In genomic region chr9:37077063-37077418, GRCm38 (mm10) we compare ENCODE assay signal across 14 mouse cellular contexts.
A peak's percentile ranks its signal among the peaks of the same experiment; 100 is the strongest.
DNase-seq lines count a peak whose midpoint lies in the region; ATAC-seq and TF ChIP-seq lines count a peak whose summit lies in the region.
"Had no signal": no experiment of that assay in that cellular context is flagged by ENCODE, and none has a peak within 500 bp of the region (broad histone marks: within the 10 kb centered on the region; RNA-seq: fewer than 3 reads in every experiment).

No protein-coding gene starts in this region.

- H3K27ac ChIP-seq in lung, embryonic 15.5 days = peak overlapping the region; percentile 22; the same call in 1 of the 2 replicates
- peak overlapping the region; percentile 67 for H3K27ac ChIP-seq in forebrain, embryonic 14.5 days (ENCODE audit: low read depth, low read length)
- H3K27ac ChIP-seq in olfactory bulb, adult 2 months (ENCODE audit: insufficient read depth, low read depth, low read length) = peak overlapping the region; percentile 32; the same call in 1 of the 2 replicates
- H3K27ac ChIP-seq: limb, embryonic 15.5 days had no signal

- H3K36me3 ChIP-seq in lung, embryonic 15.5 days = no peaks in the 10 kb centered on the region
- 0 out of 2 replicates have a peak, but pooled peaks cover 4% of the 10 kb centered on the region for H3K36me3 ChIP-seq in forebrain, embryonic 14.5 days (ENCODE audit: control insufficient read depth, insufficient read depth, low read length)
- H3K36me3 ChIP-seq: embryonic facial prominence, embryonic 12.5 days; limb, embryonic 15.5 days had no signal

- no peaks in the 10 kb centered on the region for H3K27me3 ChIP-seq in lung, embryonic 15.5 days
- no peaks in the 10 kb centered on the region for H3K27me3 ChIP-seq in forebrain, embryonic 14.5 days (replicated peaks; ENCODE audit: control insufficient read depth, insufficient read depth, low read length)
- H3K27me3 ChIP-seq: embryonic facial prominence, embryonic 12.5 days; limb, embryonic 15.5 days had no signal

- no peak overlapping the region for H3K4me3 ChIP-seq in lung, embryonic 15.5 days
- H3K4me3 ChIP-seq in forebrain, embryonic 14.5 days (ENCODE audit: low read depth, low read length) = no peak overlapping the region
- H3K4me3 ChIP-seq in olfactory bulb, adult 2 months (ENCODE audit: insufficient read depth, low read depth, low read length) = no peak overlapping the region
- H3K4me3 ChIP-seq: embryonic facial prominence, embryonic 12.5 days; limb, embryonic 15.5 days had no signal

- TF ChIP-seq CTCF in olfactory bulb, adult 2 months (IDR thresholded peaks at IDR 0.05; ENCODE audit: insufficient read depth, low read depth, low read length) = no peak

- H3K9ac ChIP-seq in lung, embryonic 15.5 days = no peak overlapping the region
- H3K9ac ChIP-seq in forebrain, embryonic 14.5 days (ENCODE audit: low read length) = peak overlapping the region; percentile 2; the same call in 1 of the 2 replicates
- H3K9ac ChIP-seq: limb, embryonic 15.5 days had no signal

- intact Hi-C loops in heart, postnatal 14 days (cut with DNase I) = no loop called here

- WGBS in lung, embryonic 15.5 days = 48% methylated on average over 2 of the region's 2 CpGs
- 28% methylated on average over 2 of the region's 2 CpGs for WGBS in forebrain, embryonic 14.5 days
- 53% methylated on average over 2 of the region's 2 CpGs for WGBS in olfactory bulb, adult 2 months

- TF ChIP-seq POLR2A in olfactory bulb, adult 2 months (IDR thresholded peaks at IDR 0.05; ENCODE audit: insufficient read depth, low read depth, low read length) = no peak

- peaks cover 16% of the 10 kb centered on the region for H3K4me1 ChIP-seq in lung, embryonic 15.5 days
- H3K4me1 ChIP-seq in forebrain, embryonic 14.5 days (ENCODE audit: control insufficient read depth, insufficient read depth, low read length) = peaks cover 21% of the 10 kb centered on the region
- H3K4me1 ChIP-seq in olfactory bulb, adult 2 months (ENCODE audit: control insufficient read depth, insufficient read depth, low read length) = peaks cover 8% of the 10 kb centered on the region

- no peak overlapping the region for H3K4me2 ChIP-seq in lung, embryonic 15.5 days
- H3K4me2 ChIP-seq in forebrain, embryonic 14.5 days (ENCODE audit: low read length) = peak overlapping the region; percentile 28
- H3K4me2 ChIP-seq: limb, embryonic 15.5 days had no signal

- no peaks in the 10 kb centered on the region for H3K9me3 ChIP-seq in lung, embryonic 15.5 days
- no peaks in the 10 kb centered on the region for H3K9me3 ChIP-seq in forebrain, embryonic 14.5 days (replicated peaks; ENCODE audit: control insufficient read depth, low read length)
- H3K9me3 ChIP-seq: embryonic facial prominence, embryonic 12.5 days; limb, embryonic 15.5 days had no signal

- no peak for ATAC-seq in lung, embryonic 15.5 days (ENCODE audit: borderline replicate concordance, extremely low read depth, low FRiP score, low TSS enrichment)
- ATAC-seq in forebrain, embryonic 14.5 days = peak; percentile 72

- DNase-seq in lung, adult 18-20 months = no peak
- DNase-seq in forebrain, embryonic 14.5 days (ENCODE audit: low spot score) = no peak
- peak; percentile 31 for DNase-seq in mesoderm, embryonic 11.5 days (ENCODE audit: low read depth, low spot score)
- no peak for DNase-seq in right cerebral cortex, postnatal 10 days (ENCODE audit: low spot score in 2 of 2)
- no peak for DNase-seq in heart, postnatal 14 days
- no peak for DNase-seq in retina, embryonic 14.5 days (ENCODE audit: low spot score)
- DNase-seq: adrenal gland, postnatal 36 days; cerebellum, adult 18-20 months; kidney, adult 2 months; thymus, postnatal 36 days had no signal
